Mouse (Mus musculus) hindbrain, postnatal 0 days (tissue): ENCODE measurements at regions not wholly inside any gene's neighbourhood (a gene's known extent, or its start where the extent isn't known, plus 50 kb on each side); places are given as distances from the start of the nearest gene placed in this dataset.

Source experiments
- ATAC-seq: fragments of 200-750 bp; cut with Nextera tagmentation; 2 replicates; pipeline ENCODE4 v1.8.0; 2017; ENCODE audit warnings: mild to moderate bottlenecking, moderate TSS enrichment, moderate library complexity
- DNase-seq: peaks from one replicate; pipeline ENCODE4 v3.0.0-alpha.2; 2015; ENCODE audit warnings: low spot score
- H3K27ac ChIP-seq: fragments of 300-500 bp; sonication (generic); 2 replicates; pipeline ENCODE4 v1.5.1; 2014; ENCODE audit warnings: mild to moderate bottlenecking
- H3K27me3 ChIP-seq: fragments of 300-500 bp; sonication (generic); 2 replicates; pipeline ENCODE4 v1.6.1; 2014; ENCODE audit warnings: low read length, mixed read lengths; ENCODE audit not compliant: insufficient read depth
- H3K36me3 ChIP-seq: fragments of 300-500 bp; sonication (generic); 2 replicates; pipeline ENCODE4 v1.6.1; 2014; ENCODE audit warnings: low read length, mixed read lengths; ENCODE audit not compliant: insufficient read depth
- H3K4me1 ChIP-seq: fragments of 300-500 bp; sonication (generic); 2 replicates; pipeline ENCODE4 v1.6.1; 2014; ENCODE audit warnings: antibody characterized with exemption, low read length, mixed read lengths; ENCODE audit not compliant: insufficient read depth
- H3K4me2 ChIP-seq: fragments of 300-500 bp; sonication (generic); 2 replicates; pipeline ENCODE4 v1.6.1; 2014; ENCODE audit warnings: low read depth, mild to moderate bottlenecking, low read length, moderate library complexity, mixed read lengths
- H3K4me3 ChIP-seq: fragments of 300-500 bp; sonication (generic); 2 replicates; pipeline ENCODE4 v1.5.1; 2014; ENCODE audit warnings: low read length
- H3K9ac ChIP-seq: fragments of 300-500 bp; sonication (generic); replicated peaks from 2 replicates; pipeline ENCODE4 v1.6.1; 2014; ENCODE audit warnings: mild to moderate bottlenecking, low read length, moderate library complexity, mixed read lengths
- H3K9me3 ChIP-seq: fragments of 300-500 bp; sonication (generic); 2 replicates; pipeline ENCODE4 v1.6.1; 2016; ENCODE audit warnings: low read length, mixed read lengths
- CTCF ChIP-seq: IDR thresholded peaks from 2 replicates; pipeline ENCODE4 v1.5.1; 2016; ENCODE audit warnings: antibody characterized with exemption, control low read depth, low read depth
- WGBS: fragments of 180-500 bp; shearing (Covaris S2); extraction: QIAGEN DNeasy Blood & Tissue Kit; methylation state at CpG from one replicate; pipeline ENCODE4 v1.1.7; 2014; 5-methylcytosine and 5-hydroxymethylcytosine counted together

DNA sequence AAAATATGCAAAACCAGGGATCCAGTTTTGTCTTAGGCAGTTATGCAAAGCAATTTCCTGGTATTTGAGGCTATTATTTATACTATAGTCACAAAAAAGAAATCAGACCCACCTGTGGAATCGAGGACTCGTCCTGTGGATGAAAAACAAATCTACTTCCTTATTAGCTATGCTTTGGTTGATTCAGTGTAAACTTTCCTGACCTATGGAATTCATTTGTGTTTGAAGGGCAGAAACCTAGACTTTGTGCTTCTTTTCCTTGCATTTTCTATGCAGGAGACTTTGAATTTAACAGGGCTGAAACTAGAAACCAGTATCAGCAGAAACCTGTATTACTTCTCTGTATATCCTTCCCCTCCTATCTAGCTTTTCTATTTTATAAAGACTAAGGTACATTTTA is 70.2 kb upstream of the Slco6d1 start:
- no peak overlapping the region for H3K4me3 ChIP-seq
- H3K9me3 ChIP-seq, result no peaks in the 10 kb centered on the region
- no peaks in the 10 kb centered on the region for H3K36me3 ChIP-seq
- no peak overlapping the region for H3K27ac ChIP-seq
- TF ChIP-seq CTCF, result no peak
- 77% methylated on average over 2 of the region's 2 CpGs for WGBS
- H3K4me1 ChIP-seq, result no peaks in the 10 kb centered on the region
- no peak for DNase-seq
- no peak overlapping the region for H3K4me2 ChIP-seq
- no peak overlapping the region for H3K9ac ChIP-seq
- H3K27me3 ChIP-seq, result no peaks in the 10 kb centered on the region
- no peak for ATAC-seq

DNA sequence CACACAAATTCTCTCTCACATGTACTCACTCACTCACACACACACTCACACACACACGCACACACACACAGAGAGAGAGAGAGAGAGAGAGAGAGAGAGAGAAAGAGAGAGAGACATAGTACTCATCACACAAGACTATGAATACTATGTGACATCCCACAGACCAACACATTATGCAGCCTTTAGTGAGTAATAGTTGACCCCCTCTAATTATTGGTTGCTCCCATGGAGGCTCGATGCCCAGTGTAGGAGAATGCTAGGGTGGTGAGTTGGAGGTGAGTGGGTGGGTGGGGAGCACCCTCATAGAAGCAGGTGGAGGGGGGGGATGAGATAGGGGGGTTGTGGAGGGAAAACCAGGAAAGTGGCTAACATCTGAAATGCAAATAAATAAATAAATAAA is 69.4 kb upstream of the Slco6d1 start:
- H3K9me3 ChIP-seq, result no peaks in the 10 kb centered on the region
- WGBS, result 83% methylated on average over 2 of the region's 2 CpGs
- TF ChIP-seq CTCF, result no peak
- no peak overlapping the region for H3K27ac ChIP-seq
- H3K27me3 ChIP-seq, result no peaks in the 10 kb centered on the region
- no peak overlapping the region for H3K4me2 ChIP-seq
- ATAC-seq (no peak), DNase-seq (no peak)
- H3K4me3 ChIP-seq, result no peak overlapping the region
- no peaks in the 10 kb centered on the region for H3K4me1 ChIP-seq
- no peaks in the 10 kb centered on the region for H3K36me3 ChIP-seq
- no peak overlapping the region for H3K9ac ChIP-seq
